Mouse (Mus musculus) CH12.LX (cell line): Measurements from ENCODE around the gene Dph6. TPM values are rescaled to one million over a fixed set of nuclear protein-coding genes. Genes with fewer than 3 reads are reported as not detected.

Experiments
- DNase-seq: peaks from one replicate; pipeline ENCODE4 v3.0.0-alpha.2; 2013; ENCODE audit errors: extremely low read depth
- H3K27ac ChIP-seq: 2 replicates; pipeline ENCODE4 v1.5.1; 2012; ENCODE audit warnings: low read depth, mild to moderate bottlenecking, control low read depth, moderate library complexity; ENCODE audit not compliant: insufficient read depth
- H3K27me3 ChIP-seq: replicated peaks from 2 replicates; pipeline ENCODE3; 2012; ENCODE audit warnings: inconsistent platforms
- H3K36me3 ChIP-seq, 2 experiments: replicated peaks in 1 of 2; 2 replicates each; pipeline versions ENCODE3 to v1.6.1; 2012; ENCODE audit warnings: inconsistent platforms in 1 of 2, low read length in 1 of 2, mild to moderate bottlenecking in 1 of 2, mixed read lengths in 1 of 2, moderate library complexity in 1 of 2; ENCODE audit not compliant: control insufficient read depth in 1 of 2, insufficient read depth in 1 of 2
- H3K4me1 ChIP-seq, 2 experiments: 2 replicates each; pipeline ENCODE4 v1.6.1; 2012; ENCODE audit warnings: inconsistent platforms in 1 of 2, moderate library complexity in 1 of 2; ENCODE audit not compliant: insufficient read depth in 2 of 2, control insufficient read depth in 1 of 2
- H3K4me2 ChIP-seq: 2 replicates; pipeline ENCODE4 v1.6.1; 2012; ENCODE audit warnings: low read depth, mild to moderate bottlenecking, control low read depth; ENCODE audit not compliant: poor library complexity, insufficient read depth, severe bottlenecking
- H3K4me3 ChIP-seq, 3 experiments: fragments of 150-350 bp in 1 of 3; sonication (generic) in 1 of 3; replicated peaks in 1 of 3; 2 replicates each; pipeline versions ENCODE3 to v1.5.1; 2011 to 2012; ENCODE audit warnings: low read depth in 2 of 3, low read length in 2 of 3, mild to moderate bottlenecking in 2 of 3, moderate library complexity in 2 of 3, control low read depth in 1 of 3, improper control_type of control experiment in 1 of 3, inconsistent platforms in 1 of 3, mixed read lengths in 1 of 3; ENCODE audit not compliant: poor library complexity in 1 of 3
- H3K79me2 ChIP-seq: replicated peaks from 2 replicates; pipeline ENCODE4 v1.6.1; 2012; ENCODE audit warnings: mild to moderate bottlenecking, moderate library complexity; ENCODE audit not compliant: control insufficient read depth, poor library complexity, insufficient read depth, severe bottlenecking; ENCODE audit errors: extremely low read depth
- H3K9ac ChIP-seq: 2 replicates; pipeline ENCODE4 v1.6.1; 2012; ENCODE audit warnings: low read depth, mild to moderate bottlenecking, control low read depth, moderate library complexity; ENCODE audit not compliant: insufficient read depth
- H3K9me3 ChIP-seq: replicated peaks from 2 replicates; pipeline ENCODE3; 2012; ENCODE audit warnings: low read length, inconsistent platforms, mixed read lengths
- CHD1 ChIP-seq: IDR thresholded peaks from 2 replicates; pipeline ENCODE4 v1.6.1; 2012; ENCODE audit warnings: low read depth, low read length, improper control_type of control experiment, inconsistent platforms
- CHD2 ChIP-seq: IDR thresholded peaks from 2 replicates; pipeline ENCODE4 v1.6.1; 2011; ENCODE audit warnings: low read length, improper control_type of control experiment
- EP300 ChIP-seq: IDR thresholded peaks from 2 replicates; pipeline ENCODE4 v1.6.1; 2011; ENCODE audit warnings: low read length, improper control_type of control experiment
- GABPA ChIP-seq: IDR thresholded peaks from 2 replicates; pipeline ENCODE4 v1.6.1; 2012; ENCODE audit warnings: low read depth, low read length, improper control_type of control experiment, inconsistent platforms; ENCODE audit not compliant: insufficient replicate concordance
- HCFC1 ChIP-seq: IDR thresholded peaks from 2 replicates; pipeline ENCODE4 v1.6.1; 2012; ENCODE audit warnings: low read depth, mild to moderate bottlenecking, inconsistent platforms, low read length, improper control_type of control experiment
- IRF4 ChIP-seq: IDR thresholded peaks from 2 replicates; pipeline ENCODE4 v1.6.1; 2014; ENCODE audit warnings: low read depth, mild to moderate bottlenecking, inconsistent platforms, low read length, improper control_type of control experiment
- JUND ChIP-seq: conservative IDR thresholded peaks from 2 replicates; pipeline ENCODE4 v1.6.1; 2011; ENCODE audit warnings: low read depth, low read length, improper control_type of control experiment
- MAFK ChIP-seq: IDR thresholded peaks from 2 replicates; pipeline ENCODE4 v1.6.1; 2011; ENCODE audit warnings: low read length, improper control_type of control experiment; ENCODE audit not compliant: insufficient replicate concordance
- MAX ChIP-seq: IDR thresholded peaks from 2 replicates; pipeline ENCODE4 v1.6.1; 2011; ENCODE audit warnings: low read length, improper control_type of control experiment
- MXI1 ChIP-seq: IDR thresholded peaks from 2 replicates; pipeline ENCODE4 v1.6.1; 2011; ENCODE audit warnings: mild to moderate bottlenecking, low read depth, low read length, improper control_type of control experiment
- MYC ChIP-seq: IDR thresholded peaks from 2 replicates; pipeline ENCODE4 v1.6.1; 2011; ENCODE audit warnings: low read depth, mild to moderate bottlenecking, improper control_type of control experiment, low read length
- NELFE ChIP-seq: IDR thresholded peaks from 2 replicates; pipeline ENCODE4 v1.6.1; 2011; ENCODE audit warnings: low read depth, low read length, improper control_type of control experiment
- NRF1 ChIP-seq: IDR thresholded peaks from 2 replicates; pipeline ENCODE4 v1.6.1; 2014; ENCODE audit warnings: low read depth, mild to moderate bottlenecking, inconsistent platforms, low read length, improper control_type of control experiment, moderate library complexity
- POLR2A ChIP-seq: IDR thresholded peaks from 2 replicates; pipeline ENCODE4 v1.6.1; 2011; ENCODE audit warnings: low read depth, mild to moderate bottlenecking, improper control_type of control experiment, low read length
- RAD21 ChIP-seq: IDR thresholded peaks from 2 replicates; pipeline ENCODE4 v1.6.1; 2011; ENCODE audit warnings: low read depth, mild to moderate bottlenecking, low read length, improper control_type of control experiment, moderate library complexity
- RCOR1 ChIP-seq: conservative IDR thresholded peaks from 2 replicates; pipeline ENCODE4 v1.6.1; 2012; ENCODE audit warnings: low read depth, mild to moderate bottlenecking, inconsistent platforms, low read length, improper control_type of control experiment
- SIN3A ChIP-seq: IDR thresholded peaks from 2 replicates; pipeline ENCODE4 v1.6.1; 2012; ENCODE audit warnings: low read length, improper control_type of control experiment, inconsistent platforms
- SMC3 ChIP-seq: IDR thresholded peaks from 2 replicates; pipeline ENCODE4 v1.6.1; 2011; ENCODE audit warnings: low read depth, low read length, improper control_type of control experiment
- UBTF ChIP-seq: IDR thresholded peaks from 2 replicates; pipeline ENCODE4 v1.6.1; 2012; ENCODE audit warnings: low read depth, mild to moderate bottlenecking, inconsistent platforms, low read length, improper control_type of control experiment, moderate library complexity
- USF2 ChIP-seq: conservative IDR thresholded peaks from 2 replicates; pipeline ENCODE4 v1.6.1; 2011; ENCODE audit warnings: low read depth, low read length, improper control_type of control experiment
- ZC3H11A ChIP-seq: IDR thresholded peaks from 2 replicates; pipeline ENCODE4 v1.6.1; 2012; ENCODE audit warnings: low read depth, mild to moderate bottlenecking, inconsistent platforms, low read length, improper control_type of control experiment
- ZNF384 ChIP-seq: IDR thresholded peaks from 2 replicates; pipeline ENCODE4 v1.6.1; 2012; ENCODE audit warnings: low read depth, low read length, improper control_type of control experiment, inconsistent platforms
- dilution Hi-C: fragments of 300-500 bp; cut with MboI; formaldehyde crosslinking; loops from 2 replicates; pipeline ENCODE4 v1.14.3; 2020; ENCODE audit warnings: low sequenced_read_pairs; ENCODE audit not compliant: extremely low pct_unique_long_range_greater_than_20kb, extremely low pct_ligation_motif_present
- in situ Hi-C: fragments of 300-500 bp; cut with MboI; formaldehyde crosslinking; loops from 3 replicates; pipeline ENCODE4 v1.14.3; 2019; ENCODE audit warnings: low sequenced_read_pairs, low pct_ligation_motif_present, low pct_unique_long_range_greater_than_20kb, mixed read lengths
- polyA plus RNA-seq: library from polyadenylated mRNA; unstranded; fragments of >175 nt; gene quantifications from 2 replicates; pipeline ENCODE4 v1.2.1, GENCODE M21; 2012; ENCODE audit warnings: low read depth; ENCODE audit not compliant: insufficient read length
- total RNA-seq, 2 experiments: library from RNA; depleted of rRNA; stranded (reverse); fragments of 300-350 nt in 1 of 2; fragments of >200 nt in 1 of 2; gene quantifications; 2 replicates each; pipeline ENCODE4 v1.2.3; 2012 to 2014

The Dph6 gene
- total and polyA plus RNA-seq, 3 experiments, result 11.1 to 25.2 (median 18.3) TPM

DNA sequence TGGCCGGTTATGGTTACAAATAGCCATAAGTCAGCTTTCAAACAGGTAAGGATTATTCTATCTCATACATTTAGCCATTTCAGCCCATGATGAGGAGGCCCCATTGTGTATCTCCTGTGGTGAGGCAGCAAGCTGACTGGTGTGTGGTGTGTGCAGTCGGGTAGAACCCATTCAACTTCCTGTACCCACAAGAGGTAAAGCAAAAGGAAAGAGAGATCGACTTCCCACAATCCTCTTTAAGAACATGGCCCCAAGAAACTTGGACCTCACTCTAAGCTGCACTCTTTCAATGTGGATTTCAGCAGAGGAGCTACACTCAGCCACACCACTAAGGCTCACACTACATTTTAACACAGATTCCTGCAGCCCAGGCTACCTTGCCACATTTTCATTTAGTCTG lies 53.6 kb downstream of the Dph6 start:
- peaks cover 0 to 2% of the 10 kb centered on the region in 2 experiments for H3K36me3 ChIP-seq
- dilution Hi-C loops, result no loop called here
- peak; percentile 33 for DNase-seq
- no peak overlapping the region for H3K27ac ChIP-seq
- no peak overlapping the region for H3K4me3 ChIP-seq
- no peaks in the 10 kb centered on the region for H3K27me3 ChIP-seq
- no peak overlapping the region for H3K4me2 ChIP-seq
- no peaks in the 10 kb centered on the region for H3K9me3 ChIP-seq
- peaks cover 0 to 21% of the 10 kb centered on the region in 2 experiments; a peak in 2 of 4 replicates for H3K4me1 ChIP-seq
- in situ Hi-C loops, result no loop called here
- H3K9ac ChIP-seq, result no peak overlapping the region
- no peak for TF ChIP-seq HCFC1
- TF ChIP-seq UBTF, result no peak
- no peak for TF ChIP-seq MXI1
- TF ChIP-seq SIN3A, result no peak
- TF ChIP-seq IRF4, result no peak
- no peak for TF ChIP-seq ZNF384
- TF ChIP-seq MYC, result no peak
- no peak for TF ChIP-seq RCOR1
- TF ChIP-seq RAD21, result no peak
- TF ChIP-seq SMC3, result no peak
- no peak for TF ChIP-seq EP300
- TF ChIP-seq ZC3H11A, result no peak
- TF ChIP-seq USF2, result no peak
- TF ChIP-seq POLR2A, result no peak
- TF ChIP-seq, all 38 proteins: peak for 0
- H3K79me2 ChIP-seq, result no peaks in the 10 kb centered on the region

DNA sequence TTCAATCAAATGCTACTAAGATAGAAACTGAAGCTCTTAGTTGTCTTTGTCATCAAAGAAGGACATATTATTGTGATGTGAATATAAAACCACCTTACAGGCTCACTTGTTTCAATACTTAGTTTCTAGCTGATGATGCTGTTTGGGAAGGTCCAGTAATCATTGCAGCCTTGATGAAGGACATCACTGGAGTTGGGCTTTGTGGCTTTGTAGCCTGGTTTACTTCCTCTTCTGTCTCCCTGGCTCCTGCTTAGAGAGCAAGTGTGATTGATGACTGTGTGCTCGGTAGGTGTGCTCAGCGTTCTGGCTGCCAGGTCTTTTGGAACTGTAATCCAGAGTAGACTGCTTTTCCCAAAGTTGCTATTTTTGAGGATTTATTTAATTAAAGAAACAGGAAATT lies 55.0 kb downstream of the Dph6 start:
- dilution Hi-C loops, result no loop called here
- TF ChIP-seq CHD2 (no peak), SIN3A (no peak), GABPA (no peak), MAFK (no peak), MAX (no peak), NRF1 (no peak), NELFE (no peak), UBTF (no peak), RCOR1 (no peak), HCFC1 (no peak), CHD1 (no peak), JUND (no peak), ZC3H11A (no peak)

More for the DNA sequence above, 55.0 kb downstream of the Dph6 start:
- Histone ChIP-seq H3K79me2 (no peaks in the 10 kb centered on the region), H3K4me2 (no peak overlapping the region), H3K36me3 (peaks cover 0 to 2% of the 10 kb centered on the region in 2 experiments), H3K4me1 (peaks cover 0 to 21% of the 10 kb centered on the region in 2 experiments; a peak in 2 of 4 replicates), H3K4me3 (no peak overlapping the region), H3K27ac (no peak overlapping the region), H3K9me3 (no peaks in the 10 kb centered on the region), H3K27me3 (no peaks in the 10 kb centered on the region), H3K9ac (no peak overlapping the region)
- peak; percentile 6 for DNase-seq
- in situ Hi-C loops, result no loop called here
